ENCODE assay signal across 19 mouse cellular contexts in the genomic region with DNA sequence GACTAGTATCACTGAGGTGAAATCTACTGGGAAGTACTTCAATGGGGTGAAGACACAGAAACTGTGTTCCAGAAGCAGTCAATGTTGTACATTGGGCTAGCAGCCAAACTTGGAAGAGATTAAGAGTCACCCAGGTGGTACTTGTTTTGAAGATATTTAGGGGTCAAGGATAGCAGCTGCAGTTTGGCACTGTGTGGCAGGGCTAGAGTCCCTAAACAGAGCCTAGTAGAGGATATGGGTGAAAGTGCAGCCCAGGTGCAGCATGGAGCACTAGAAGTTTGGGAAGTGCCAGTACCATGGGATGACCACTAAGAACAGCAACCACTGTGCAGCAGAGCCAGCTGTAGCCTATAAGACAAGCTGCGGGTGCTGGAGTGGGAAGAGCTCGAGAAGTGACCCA.
DNase-seq lines count a peak whose midpoint lies in the region; ATAC-seq and TF ChIP-seq lines count a peak whose summit lies in the region.
"Had no signal": no experiment of that assay in that cellular context is flagged by ENCODE, and none has a peak within 500 bp of the region (broad histone marks: within the 10 kb centered on the region; RNA-seq: fewer than 3 reads in every experiment).

No protein-coding gene starts in this region.

- H3K27me3 ChIP-seq in heart, adult 2 months (ENCODE audit: control insufficient read depth, insufficient read depth, low read length) = no peaks in the 10 kb centered on the region
- H3K27me3 ChIP-seq in liver, adult 2 months (ENCODE audit: control insufficient read depth, insufficient read depth, low read length) = no peaks in the 10 kb centered on the region
- H3K27me3 ChIP-seq in liver, embryonic 11.5 days (replicated peaks; ENCODE audit: control insufficient read depth, insufficient read depth, low read length) = no peaks in the 10 kb centered on the region
- H3K27me3 ChIP-seq: CH12.LX, Patski had no signal

- no peak overlapping the region for H3K4me3 ChIP-seq in heart, adult 2 months
- H3K4me3 ChIP-seq in liver, adult 2 months (ENCODE audit: insufficient read depth, low read depth, low read length) = no peak overlapping the region
- no peak overlapping the region for H3K4me3 ChIP-seq in liver, embryonic 11.5 days (ENCODE audit: low read depth, low read length)

- H3K9me3 ChIP-seq in liver, embryonic 11.5 days (ENCODE audit: control insufficient read depth, low read length) = no peaks in the 10 kb centered on the region
- H3K9me3 ChIP-seq: G1E had no signal

- H3K4me2 ChIP-seq in liver, embryonic 11.5 days = no peak overlapping the region

- intact Hi-C loops in heart, adult 2 months (cut with DNase I) = no loop called here

- TF ChIP-seq EP300 in heart, adult 2 months (IDR thresholded peaks at IDR 0.05; ENCODE audit: insufficient read depth, low read depth, low read length) = no peak

- 91% methylated on average over 2 of the region's 2 CpGs for WGBS in heart, adult 2 months
- 90% methylated on average over 2 of the region's 2 CpGs for WGBS in liver, adult 2 months
- 87% methylated on average over 2 of the region's 2 CpGs for WGBS in liver, embryonic 11.5 days

- no peaks in the 10 kb centered on the region for H3K79me2 ChIP-seq in heart, adult 2 months (replicated peaks; ENCODE audit: control insufficient read depth, insufficient read depth, low read length)
- H3K79me2 ChIP-seq in liver, adult 2 months (ENCODE audit: control insufficient read depth, insufficient read depth, low read length) = no peaks in the 10 kb centered on the region

- no peak overlapping the region for H3K27ac ChIP-seq in heart, adult 2 months
- H3K27ac ChIP-seq in liver, adult 2 months (replicated peaks; ENCODE audit: insufficient read depth, low read depth, low read length) = no peak overlapping the region
- no peak overlapping the region for H3K27ac ChIP-seq in liver, embryonic 11.5 days (ENCODE audit: low read depth, low read length)

- TF ChIP-seq CTCF in heart, adult 2 months (IDR thresholded peaks at IDR 0.05) = no peak
- no peak for TF ChIP-seq CTCF in liver, adult 2 months (IDR thresholded peaks at IDR 0.05; ENCODE audit: low read depth, low read length)

- ATAC-seq in liver, embryonic 11.5 days (replicated peaks; ENCODE audit: low FRiP score) = no peak
- ATAC-seq: activated CD4-positive, CD25-positive, alpha-beta regulatory T cell, adult 4 months; CD4-positive, CD25-positive, alpha-beta regulatory T cell, adult 4 months; Patski had no signal

- DNase-seq in heart, adult 11 months = peak; percentile 75
- no peak for DNase-seq in heart, adult 2 months
- DNase-seq in liver, adult 2 months (ENCODE audit: extremely low read depth, low read depth, low spot score) = peak; percentile 68
- DNase-seq in liver, embryonic 11.5 days (ENCODE audit: low spot score) = no peak
- DNase-seq: adrenal gland, adult 2 months; adrenal gland, adult 8-10 months; adrenal gland, postnatal 10 days; adrenal gland, postnatal 14 days; adrenal gland, postnatal 25 days; adrenal gland, postnatal 36 days; B cell, adult 2 months; cerebellum, adult 11 months; cerebellum, adult 11-12 months; cerebellum, adult 18-20 months had no signal

- no peak for TF ChIP-seq POLR2A in heart, adult 2 months (IDR thresholded peaks at IDR 0.05; ENCODE audit: insufficient read depth, low read depth, low read length)
- TF ChIP-seq POLR2A in liver, adult 2 months (IDR thresholded peaks at IDR 0.05; ENCODE audit: extremely low read depth, insufficient read depth, low read length) = no peak

- no peak overlapping the region for H3K9ac ChIP-seq in heart, adult 2 months (ENCODE audit: low read depth, low read length)
- no peak overlapping the region for H3K9ac ChIP-seq in liver, adult 2 months (ENCODE audit: low read depth, low read length)
- no peak overlapping the region for H3K9ac ChIP-seq in liver, embryonic 11.5 days (ENCODE audit: low read depth, low read length)

- H3K36me3 ChIP-seq in heart, adult 2 months (ENCODE audit: control insufficient read depth, insufficient read depth, low read length) = no peaks in the 10 kb centered on the region
- H3K36me3 ChIP-seq in liver, adult 2 months (ENCODE audit: control insufficient read depth, insufficient read depth, low read length) = no peaks in the 10 kb centered on the region
- no peaks in the 10 kb centered on the region for H3K36me3 ChIP-seq in liver, embryonic 11.5 days (ENCODE audit: control insufficient read depth, insufficient read depth, low read length)
- H3K36me3 ChIP-seq: G1E had no signal

- H3K4me1 ChIP-seq in heart, adult 2 months (ENCODE audit: control insufficient read depth, insufficient read depth, low read length) = no peaks in the 10 kb centered on the region
- peaks cover 14% of the 10 kb centered on the region for H3K4me1 ChIP-seq in liver, adult 2 months (ENCODE audit: control insufficient read depth, insufficient read depth, low read length)
- H3K4me1 ChIP-seq in liver, embryonic 11.5 days (replicated peaks; ENCODE audit: control insufficient read depth, insufficient read depth, low read length) = no peaks in the 10 kb centered on the region

Comparison
In these comparisons a context has a peak if more than half of its experiments do, and no peak if none do; other contexts are left out.
1. DNase-seq: peak in heart, adult 11 months (single experiment) and liver, adult 2 months (single experiment); none in heart, adult 2 months (0 of 2) and liver, embryonic 11.5 days (single experiment).